Mouse (Mus musculus): ENCODE data around the gene Cdsn.

GRCm38 (mm10) chr17:35597399-35597798 is 45.5 kb downstream of the Cdsn start:
- TF ChIP-seq CTCF (IDR thresholded peaks at IDR 0.05; ENCODE audit: low read depth) = no peak
- TF ChIP-seq EP300 (IDR thresholded peaks at IDR 0.05; ENCODE audit: low read depth) = no peak

Measured in liver, postnatal 0 days (tissue).